Mouse (Mus musculus): Measurements from ENCODE around the gene Mvb12b. TPM values are rescaled to one million over a fixed set of nuclear protein-coding genes. Genes with fewer than 3 reads are reported as not detected.

Mvb12b gene
- polyA plus RNA-seq (2015; fragmentation: Nextera tagmentation; extraction: Ambion mirVana), result 16.7 and 20.0 TPM in 2 replicates

DNA sequence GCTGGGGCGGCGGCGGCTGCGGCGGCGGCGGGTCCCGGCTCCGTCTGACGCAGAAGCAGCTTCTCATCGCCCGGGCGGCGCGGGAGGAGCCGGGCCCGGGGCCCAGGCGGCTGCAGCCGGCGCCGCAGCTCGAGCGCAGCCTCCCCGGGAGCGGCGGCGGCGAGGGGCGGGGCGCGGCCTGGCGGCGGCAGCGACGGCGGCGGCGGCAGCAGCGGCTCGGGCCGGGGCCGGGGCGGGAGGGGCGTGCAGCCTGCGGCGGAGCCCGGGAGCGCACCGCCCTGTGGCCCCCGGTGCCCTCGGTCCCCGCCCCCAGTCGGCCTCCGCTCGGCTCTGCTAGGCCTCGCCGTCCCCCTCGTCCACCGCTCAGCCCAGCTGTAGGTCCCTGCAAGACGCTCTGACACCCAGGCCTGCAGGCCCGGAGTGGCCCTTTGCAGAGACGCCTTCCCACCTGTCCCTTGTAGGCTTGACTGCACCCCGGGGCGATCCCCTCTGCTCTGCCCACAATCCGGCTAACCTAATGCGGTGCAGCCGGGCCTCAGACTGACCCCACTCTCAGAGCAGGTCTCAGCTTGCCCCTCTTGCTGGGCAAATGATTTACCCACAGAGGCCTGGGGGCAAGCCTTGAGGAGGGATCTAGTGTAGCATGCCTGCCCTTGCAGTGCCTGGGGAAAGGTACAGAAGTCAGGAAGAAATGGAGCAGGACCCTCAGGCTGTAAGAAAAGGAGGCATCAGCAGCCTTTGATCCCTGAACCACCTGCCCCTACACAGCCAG, at the start of gene Mvb12b:
Mvb12b (minus strand) TSS at position 619 of the 772 bp plus-strand sequence.

Other genes with a start within 250 kb of the Mvb12b start
- gene Lmx1b, start 247.4 kb downstream of the Mvb12b start, polyA plus RNA-seq (2015; fragmentation: Nextera tagmentation; extraction: Ambion mirVana), result not detected in 2 replicates

Measured in spleen, postnatal 0 days (tissue).